Mouse (Mus musculus) forebrain, embryonic 16.5 days (tissue): ENCODE results near the gene Nvl. TPM values are rescaled to one million over a fixed set of nuclear protein-coding genes. Genes with fewer than 3 reads are reported as not detected.

Experiments
- ATAC-seq: fragments of 200-750 bp; cut with Nextera tagmentation; 2 replicates; pipeline ENCODE4 v1.8.0; 2017; ENCODE audit warnings: mild to moderate bottlenecking, moderate library complexity
- H3K27ac ChIP-seq: fragments of 300-500 bp; sonication (generic); 2 replicates; pipeline ENCODE4 v1.5.1; 2014; ENCODE audit warnings: low read length, control low read depth
- H3K27me3 ChIP-seq: fragments of 300-500 bp; sonication (generic); replicated peaks from 2 replicates; pipeline ENCODE4 v1.6.1; 2014; ENCODE audit warnings: low read length; ENCODE audit not compliant: control insufficient read depth, insufficient read depth
- H3K36me3 ChIP-seq: fragments of 300-500 bp; sonication (generic); 2 replicates; pipeline ENCODE4 v1.6.1; 2014; ENCODE audit not compliant: control insufficient read depth, insufficient read depth
- H3K4me1 ChIP-seq: fragments of 300-500 bp; sonication (generic); replicated peaks from 2 replicates; pipeline ENCODE4 v1.6.1; 2014; ENCODE audit warnings: low read length; ENCODE audit not compliant: control insufficient read depth, insufficient read depth
- H3K4me2 ChIP-seq: fragments of 300-500 bp; sonication (generic); 2 replicates; pipeline ENCODE4 v1.6.1; 2014; ENCODE audit warnings: mild to moderate bottlenecking, low read length, control low read depth
- H3K4me3 ChIP-seq: fragments of 300-500 bp; sonication (generic); replicated peaks from 2 replicates; pipeline ENCODE4 v1.5.1; 2014; ENCODE audit warnings: mild to moderate bottlenecking, low read length, control low read depth
- H3K9ac ChIP-seq: fragments of 300-500 bp; sonication (generic); replicated peaks from 2 replicates; pipeline ENCODE4 v1.6.1; 2014; ENCODE audit warnings: low read depth, low read length, control low read depth
- H3K9me3 ChIP-seq: fragments of 300-500 bp; sonication (generic); 2 replicates; pipeline ENCODE4 v1.6.1; 2016; ENCODE audit warnings: low read length; ENCODE audit not compliant: control insufficient read depth
- WGBS: fragments of 180-500 bp; shearing (Covaris S2); extraction: QIAGEN DNeasy Blood & Tissue Kit; methylation state at CpG from one replicate; pipeline ENCODE4 v1.1.7; 2014; 5-methylcytosine and 5-hydroxymethylcytosine counted together
- polyA plus RNA-seq: library from polyadenylated mRNA; unstranded; fragments of >200 nt; fragmentation: Nextera tagmentation; extraction: Ambion mirVana; gene quantifications from 2 replicates; pipeline ENCODE4 v1.2.1, GENCODE M21; 2015

The Nvl gene
- polyA plus RNA-seq, 1 experiment from 2014 or later = 51.4 TPM

- ATAC-seq = no peak
- H3K9me3 ChIP-seq = no peaks in the 10 kb centered on the region
- H3K9ac ChIP-seq = no peak overlapping the region
- no peaks in the 10 kb centered on the region for H3K36me3 ChIP-seq
- H3K27me3 ChIP-seq = no peaks in the 10 kb centered on the region
- H3K4me2 ChIP-seq = no peak overlapping the region
- H3K27ac ChIP-seq = no peak overlapping the region
- no peaks in the 10 kb centered on the region for H3K4me1 ChIP-seq
- H3K4me3 ChIP-seq = no peak overlapping the region
Observed at GRCm38 (mm10) chr1:181049328-181049842, 94.6 kb downstream of the Nvl start.

GRCm38 (mm10) chr1:181047520-181047919 lies 96.5 kb downstream of the Nvl start:
- H3K4me2 ChIP-seq = no peak overlapping the region
- H3K27ac ChIP-seq = no peak overlapping the region
- no peaks in the 10 kb centered on the region for H3K4me1 ChIP-seq
- no peaks in the 10 kb centered on the region for H3K36me3 ChIP-seq
- no peak overlapping the region for H3K4me3 ChIP-seq
- no peaks in the 10 kb centered on the region for H3K9me3 ChIP-seq
- WGBS = 54% methylated on average over 1 of the region's 1 CpGs
- no peaks in the 10 kb centered on the region for H3K27me3 ChIP-seq
- ATAC-seq = no peak
- no peak overlapping the region for H3K9ac ChIP-seq

- H3K4me2 ChIP-seq = no peak overlapping the region
Observed at GRCm38 (mm10) chr1:181039652-181040051, 104.4 kb downstream of the Nvl start.

GRCm38 (mm10) chr1:181037623-181038022 lies 106.4 kb downstream of the Nvl start:
- Histone ChIP-seq H3K9ac (no peak overlapping the region), H3K4me3 (no peak overlapping the region), H3K27me3 (no peaks in the 10 kb centered on the region), H3K4me1 (no peaks in the 10 kb centered on the region), H3K36me3 (no peaks in the 10 kb centered on the region), H3K27ac (no peak overlapping the region), H3K9me3 (no peaks in the 10 kb centered on the region), H3K4me2 (no peak overlapping the region)
- WGBS = 66% methylated on average over 4 of the region's 4 CpGs
- ATAC-seq = no peak

More at GRCm38 (mm10) chr1:181039652-181040051, 104.4 kb downstream of the Nvl start:
- no peak for ATAC-seq
- no peak overlapping the region for H3K4me3 ChIP-seq
- no peak overlapping the region for H3K9ac ChIP-seq
- H3K27ac ChIP-seq = no peak overlapping the region
- H3K27me3 ChIP-seq = no peaks in the 10 kb centered on the region
- 9% methylated on average over 4 of the region's 4 CpGs for WGBS
- no peaks in the 10 kb centered on the region for H3K4me1 ChIP-seq
- H3K36me3 ChIP-seq = no peaks in the 10 kb centered on the region
- H3K9me3 ChIP-seq = no peaks in the 10 kb centered on the region

Other genes with a start within 250 kb of the Nvl start
- 78.8 and 84.8 TPM in 2 replicates for gene Pycr2, start 239.9 kb downstream of the Nvl start, polyA plus RNA-seq
- gene Lefty1, start 209.2 kb downstream of the Nvl start, polyA plus RNA-seq = 0.30 and 0.39 TPM in 2 replicates
- gene Tmem63a, start 201.9 kb downstream of the Nvl start, polyA plus RNA-seq = 1.3 and 2.0 TPM in 2 replicates
- 5.5 and 6.6 TPM in 2 replicates for gene Ephx1, start 123.3 kb downstream of the Nvl start, polyA plus RNA-seq
- not detected in 2 replicates for gene 9130409I23Rik, start 93.0 kb downstream of the Nvl start, polyA plus RNA-seq
- gene Cnih4, start 489 bp upstream of the Nvl start, polyA plus RNA-seq = 70.0 and 78.4 TPM in 2 replicates
- 30.7 and 32.0 TPM in 2 replicates for gene Wdr26, start 67.8 kb upstream of the Nvl start, polyA plus RNA-seq
- gene Cnih3, start 208.4 kb upstream of the Nvl start, polyA plus RNA-seq = 43.4 and 46.8 TPM in 2 replicates